Mouse (Mus musculus): ENCODE data around the gene Htr5b. TPM values are rescaled to one million over a fixed set of nuclear protein-coding genes. Genes with fewer than 3 reads are reported as not detected.

The Htr5b gene
- polyA plus RNA-seq, 2 experiments, result 0.44 to 0.62 TPM

DNA sequence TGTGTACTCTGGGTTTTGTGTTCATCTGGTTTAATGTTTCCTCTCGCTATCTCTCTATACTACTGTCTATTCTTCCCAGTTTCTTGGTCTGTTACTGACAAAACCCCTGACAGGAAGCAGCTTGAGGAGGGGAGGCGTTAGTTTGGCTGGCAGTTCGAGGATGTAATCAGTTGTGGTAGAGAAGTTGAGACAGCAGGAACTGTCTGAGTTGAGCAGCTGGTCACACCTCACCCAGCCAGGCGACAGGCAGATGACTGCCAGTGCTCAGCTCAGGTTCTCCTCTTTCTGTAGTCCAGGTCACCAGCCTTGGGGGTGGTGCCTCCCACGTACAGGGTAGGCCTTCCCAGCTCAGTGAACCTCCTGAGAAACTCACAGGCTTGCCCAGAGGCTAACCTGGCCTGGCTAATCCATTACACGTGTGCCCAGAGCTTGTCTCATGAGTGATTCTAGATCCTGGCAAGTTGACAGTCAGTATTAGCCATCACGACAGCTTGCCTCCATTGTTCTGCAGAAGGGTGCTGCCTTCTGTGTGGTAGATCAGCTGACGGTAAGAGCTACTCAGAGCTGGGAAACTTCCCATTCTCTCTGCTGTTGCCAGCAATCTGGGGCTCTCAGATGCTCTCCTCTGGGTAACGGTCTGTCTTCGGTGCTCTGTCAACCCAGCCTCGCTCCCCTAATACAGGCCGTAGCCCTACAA lies 49.8 kb downstream of the Htr5b start:
- H3K4me1 ChIP-seq (ENCODE audit: control insufficient read depth, insufficient read depth, low read length), result no peaks in the 10 kb centered on the region
- DNase-seq (ENCODE audit: low spot score), result no peak
- H3K27me3 ChIP-seq (ENCODE audit: control insufficient read depth, insufficient read depth, low read length), result no peaks in the 10 kb centered on the region
- no peak overlapping the region for H3K4me2 ChIP-seq (replicated peaks; ENCODE audit: low read depth, low read length, severe bottlenecking)
- TF ChIP-seq POLR2A (IDR thresholded peaks at IDR 0.05; ENCODE audit: borderline replicate concordance, extremely low read depth, insufficient read depth, insufficient read length), result no peak
- H3K27ac ChIP-seq (replicated peaks; ENCODE audit: low read depth, low read length), result no peak overlapping the region
- no peaks in the 10 kb centered on the region for H3K9me3 ChIP-seq (ENCODE audit: control insufficient read depth, low read length)
- H3K4me3 ChIP-seq (replicated peaks; ENCODE audit: low read length), result no peak overlapping the region
- no peak for ATAC-seq (ENCODE audit: low FRiP score, low read depth)
- 85% methylated on average over 12 of the region's 12 CpGs for WGBS
- H3K36me3 ChIP-seq (ENCODE audit: control insufficient read depth, insufficient read depth, low read length), result peaks cover 60% of the 10 kb centered on the region
- no peak overlapping the region for H3K9ac ChIP-seq (ENCODE audit: low read depth, low read length, severe bottlenecking)

DNA sequence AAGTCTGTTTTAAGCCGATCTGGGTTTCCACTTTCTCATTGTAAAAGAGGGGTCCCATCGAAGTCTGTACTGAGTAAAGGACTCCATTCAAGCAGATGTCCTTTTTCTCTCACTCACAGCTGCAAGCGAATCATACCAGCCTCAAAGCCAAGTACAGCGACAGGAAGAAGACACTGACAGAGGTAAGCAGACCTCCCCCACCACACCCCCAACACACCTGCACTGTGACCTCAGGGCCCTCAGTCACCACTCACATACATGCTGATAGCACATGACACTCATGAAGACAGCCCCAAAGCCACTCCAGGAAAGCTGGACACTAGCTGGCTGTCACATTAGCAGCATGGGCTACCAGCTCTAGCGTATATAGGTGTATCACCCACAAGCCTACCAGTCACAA lies 50.5 kb downstream of the Htr5b start:
- no peak overlapping the region for H3K4me3 ChIP-seq (replicated peaks; ENCODE audit: low read length)
- no peaks in the 10 kb centered on the region for H3K27me3 ChIP-seq (ENCODE audit: control insufficient read depth, insufficient read depth, low read length)
- H3K4me1 ChIP-seq (ENCODE audit: control insufficient read depth, insufficient read depth, low read length), result no peaks in the 10 kb centered on the region
- no peaks in the 10 kb centered on the region for H3K9me3 ChIP-seq (ENCODE audit: control insufficient read depth, low read length)
- no peak for TF ChIP-seq POLR2A (IDR thresholded peaks at IDR 0.05; ENCODE audit: borderline replicate concordance, extremely low read depth, insufficient read depth, insufficient read length)
- 95% methylated on average over 5 of the region's 5 CpGs for WGBS
- ATAC-seq (ENCODE audit: low FRiP score, low read depth) (no peak), DNase-seq (ENCODE audit: low spot score) (no peak)
- peaks cover 56% of the 10 kb centered on the region for H3K36me3 ChIP-seq (ENCODE audit: control insufficient read depth, insufficient read depth, low read length)
- H3K9ac ChIP-seq (ENCODE audit: low read depth, low read length, severe bottlenecking), result no peak overlapping the region
- no peak overlapping the region for H3K27ac ChIP-seq (replicated peaks; ENCODE audit: low read depth, low read length)
- no peak overlapping the region for H3K4me2 ChIP-seq (replicated peaks; ENCODE audit: low read depth, low read length, severe bottlenecking)

DNA sequence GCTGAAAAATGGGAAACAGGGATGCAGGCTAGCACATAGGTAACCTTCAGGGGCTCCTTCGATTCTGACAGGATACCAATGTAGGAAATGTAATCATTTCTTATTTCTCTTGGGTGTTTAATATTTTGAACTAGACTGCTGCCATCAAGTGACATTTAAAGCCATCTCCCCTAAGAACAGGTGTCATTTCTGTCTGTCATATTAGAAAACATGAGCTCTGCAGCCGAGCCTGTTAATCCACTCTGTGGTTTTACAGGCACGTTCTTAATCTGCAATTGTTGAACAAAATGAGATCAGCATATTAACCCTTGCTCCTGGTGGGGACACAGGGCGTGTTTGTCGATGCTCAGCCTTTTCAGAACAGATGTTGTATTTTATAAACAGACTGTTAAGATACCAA lies 56.8 kb downstream of the Htr5b start:
- Histone ChIP-seq H3K4me1 (ENCODE audit: control insufficient read depth, insufficient read depth, low read length) (peaks cover 5% of the 10 kb centered on the region; the same call in 1 of the 2 replicates), H3K4me3 (replicated peaks; ENCODE audit: low read length) (no peak overlapping the region), H3K9me3 (ENCODE audit: control insufficient read depth, low read length) (no peaks in the 10 kb centered on the region), H3K4me2 (replicated peaks; ENCODE audit: low read depth, low read length, severe bottlenecking) (no peak overlapping the region), H3K27ac (replicated peaks; ENCODE audit: low read depth, low read length) (no peak overlapping the region), H3K9ac (ENCODE audit: low read depth, low read length, severe bottlenecking) (no peak overlapping the region), H3K36me3 (ENCODE audit: control insufficient read depth, insufficient read depth, low read length) (peaks cover 19% of the 10 kb centered on the region), H3K27me3 (ENCODE audit: control insufficient read depth, insufficient read depth, low read length) (no peaks in the 10 kb centered on the region)
- WGBS, result 57% methylated on average over 5 of the region's 5 CpGs
- DNase-seq (ENCODE audit: low spot score) (no peak), ATAC-seq (ENCODE audit: low FRiP score, low read depth) (no peak)
- no peak for TF ChIP-seq POLR2A (IDR thresholded peaks at IDR 0.05; ENCODE audit: borderline replicate concordance, extremely low read depth, insufficient read depth, insufficient read length)

DNA sequence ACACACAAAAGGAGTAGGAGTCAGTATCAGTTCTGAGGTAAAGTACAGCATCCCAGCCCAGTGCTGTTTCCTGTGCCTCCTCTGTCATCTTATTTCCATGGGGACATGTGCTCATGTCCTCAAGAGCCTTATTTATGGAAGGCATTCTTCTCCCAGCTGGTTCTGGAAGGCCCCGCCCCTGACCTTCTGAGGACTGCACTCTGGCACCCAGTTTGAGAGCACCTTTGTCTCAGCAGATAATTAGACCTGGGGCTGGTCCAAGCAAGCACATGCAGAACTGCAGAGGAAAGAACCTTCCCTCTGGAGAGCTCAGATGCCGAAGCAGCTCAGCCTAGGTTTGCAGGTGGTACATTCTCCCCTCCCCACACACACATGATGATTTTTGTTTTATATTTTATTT lies 60.0 kb downstream of the Htr5b start:
- no peak overlapping the region for H3K9ac ChIP-seq (ENCODE audit: low read depth, low read length, severe bottlenecking)
- H3K4me2 ChIP-seq (replicated peaks; ENCODE audit: low read depth, low read length, severe bottlenecking), result no peak overlapping the region
- TF ChIP-seq POLR2A (IDR thresholded peaks at IDR 0.05; ENCODE audit: borderline replicate concordance, extremely low read depth, insufficient read depth, insufficient read length), result no peak
- no peak overlapping the region for H3K27ac ChIP-seq (replicated peaks; ENCODE audit: low read depth, low read length)
- DNase-seq (ENCODE audit: low spot score) (no peak), ATAC-seq (ENCODE audit: low FRiP score, low read depth) (no peak)
- H3K27me3 ChIP-seq (ENCODE audit: control insufficient read depth, insufficient read depth, low read length), result no peaks in the 10 kb centered on the region
- H3K9me3 ChIP-seq (ENCODE audit: control insufficient read depth, low read length), result no peaks in the 10 kb centered on the region
- H3K4me1 ChIP-seq (ENCODE audit: control insufficient read depth, insufficient read depth, low read length), result peaks cover 5% of the 10 kb centered on the region; the same call in 1 of the 2 replicates
- peaks cover 19% of the 10 kb centered on the region for H3K36me3 ChIP-seq (ENCODE audit: control insufficient read depth, insufficient read depth, low read length)
- 74% methylated on average over 2 of the region's 2 CpGs for WGBS
- no peak overlapping the region for H3K4me3 ChIP-seq (replicated peaks; ENCODE audit: low read length)

DNA sequence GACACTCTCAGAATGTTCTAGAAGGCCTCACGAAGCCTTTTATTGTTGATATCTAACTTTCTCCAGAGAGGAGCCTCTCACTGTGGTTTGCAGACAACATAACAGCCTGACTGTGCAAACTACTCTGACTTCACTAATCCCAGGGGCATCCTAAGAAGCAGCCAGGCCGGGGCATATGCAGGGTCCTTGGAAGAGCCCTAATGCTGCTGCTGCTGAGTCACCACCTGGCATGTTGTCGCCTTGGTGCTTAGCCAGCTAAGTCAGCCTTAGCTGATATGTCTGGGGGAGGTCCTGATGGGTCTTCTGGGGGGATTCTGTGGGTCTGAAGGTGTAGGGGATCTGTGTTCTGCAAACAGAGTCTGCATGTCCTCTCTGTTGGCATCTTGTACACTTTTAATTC lies 62.0 kb downstream of the Htr5b start:
- DNase-seq (ENCODE audit: low spot score), result no peak
- H3K4me1 ChIP-seq (ENCODE audit: control insufficient read depth, insufficient read depth, low read length), result peaks cover 3% of the 10 kb centered on the region; the same call in 1 of the 2 replicates
- H3K36me3 ChIP-seq (ENCODE audit: control insufficient read depth, insufficient read depth, low read length), result peaks cover 39% of the 10 kb centered on the region
- H3K9me3 ChIP-seq (ENCODE audit: control insufficient read depth, low read length), result no peaks in the 10 kb centered on the region
- 73% methylated on average over 3 of the region's 3 CpGs for WGBS
- no peak overlapping the region for H3K4me2 ChIP-seq (replicated peaks; ENCODE audit: low read depth, low read length, severe bottlenecking)
- H3K27me3 ChIP-seq (ENCODE audit: control insufficient read depth, insufficient read depth, low read length), result no peaks in the 10 kb centered on the region
- TF ChIP-seq POLR2A (IDR thresholded peaks at IDR 0.05; ENCODE audit: borderline replicate concordance, extremely low read depth, insufficient read depth, insufficient read length), result no peak
- H3K9ac ChIP-seq (ENCODE audit: low read depth, low read length, severe bottlenecking), result no peak overlapping the region
- H3K4me3 ChIP-seq (replicated peaks; ENCODE audit: low read length), result no peak overlapping the region
- H3K27ac ChIP-seq (replicated peaks; ENCODE audit: low read depth, low read length), result no peak overlapping the region
- ATAC-seq (ENCODE audit: low FRiP score, low read depth), result no peak

All from limb, embryonic 14.5 days (tissue).